Mouse (Mus musculus): ENCODE results near the gene Arhgap33. TPM values are rescaled to one million over a fixed set of nuclear protein-coding genes. Genes with fewer than 3 reads are reported as not detected.

The Arhgap33 gene
- polyA plus RNA-seq (2012) = 70.2 and 78.5 TPM in 2 replicates

- no peak for TF ChIP-seq GATA1 (IDR thresholded peaks at IDR 0.05; ENCODE audit: low read length)
These were observed at the start of gene Arhgap33 for GRCm38 (mm10) chr7:30534633-30535577. Gene Arhgap33, minus strand, starts transcription at chr7:30535060.

GRCm38 (mm10) chr7:30584339-30584738, 49.5 kb upstream of the Arhgap33 start:
- TF ChIP-seq GATA1 (IDR thresholded peaks at IDR 0.05; ENCODE audit: low read length) = no peak

GRCm38 (mm10) chr7:30581547-30581946, 46.7 kb upstream of the Arhgap33 start:
- no peak for TF ChIP-seq GATA1 (IDR thresholded peaks at IDR 0.05; ENCODE audit: low read length)

GRCm38 (mm10) chr7:30579950-30580349, 45.1 kb upstream of the Arhgap33 start:
- no peak for TF ChIP-seq GATA1 (IDR thresholded peaks at IDR 0.05; ENCODE audit: low read length)

- TF ChIP-seq GATA1 (IDR thresholded peaks at IDR 0.05; ENCODE audit: low read length) = no peak
These were observed 38.1 kb upstream of the Arhgap33 start for GRCm38 (mm10) chr7:30572969-30573368.

GRCm38 (mm10) chr7:30572389-30572788, 37.5 kb upstream of the Arhgap33 start:
- TF ChIP-seq GATA1 (IDR thresholded peaks at IDR 0.05; ENCODE audit: low read length) = no peak

- no peak for TF ChIP-seq GATA1 (IDR thresholded peaks at IDR 0.05; ENCODE audit: low read length)
These were observed 32.7 kb upstream of the Arhgap33 start for GRCm38 (mm10) chr7:30567555-30567954.

- no peak for TF ChIP-seq GATA1 (IDR thresholded peaks at IDR 0.05; ENCODE audit: low read length)
These were observed 31.2 kb upstream of the Arhgap33 start for GRCm38 (mm10) chr7:30566033-30566432.

- TF ChIP-seq GATA1 (IDR thresholded peaks at IDR 0.05; ENCODE audit: low read length) = no peak
These were observed 30.2 kb upstream of the Arhgap33 start, which contains the start of gene Igflr1 for GRCm38 (mm10) chr7:30564970-30565571. Gene Igflr1, plus strand, starts transcription at chr7:30565427.

GRCm38 (mm10) chr7:30563906-30564280, 29.0 kb upstream of the Arhgap33 start:
- TF ChIP-seq GATA1 (IDR thresholded peaks at IDR 0.05; ENCODE audit: low read length) = no peak

- TF ChIP-seq GATA1 (IDR thresholded peaks at IDR 0.05; ENCODE audit: low read length) = no peak
These were observed 28.5 kb upstream of the Arhgap33 start, which contains the start of the genes U2af1l4, Gm49396 and Psenen for GRCm38 (mm10) chr7:30563117-30563905. Gene U2af1l4, plus strand, starts transcription at chr7:30563301. Gene Gm49396, plus strand, starts transcription at chr7:30563344. Gene Psenen, minus strand, starts transcription at chr7:30563627.

- no peak for TF ChIP-seq GATA1 (IDR thresholded peaks at IDR 0.05; ENCODE audit: low read length)
These were observed 27.8 kb upstream of the Arhgap33 start for GRCm38 (mm10) chr7:30562526-30563116.

GRCm38 (mm10) chr7:30560296-30560695, 25.4 kb upstream of the Arhgap33 start:
- TF ChIP-seq GATA1 (IDR thresholded peaks at IDR 0.05; ENCODE audit: low read length) = no peak

GRCm38 (mm10) chr7:30559443-30559954, 24.6 kb upstream of the Arhgap33 start, which contains the start of gene Lin37:
Gene Lin37, minus strand, starts transcription at chr7:30559838.
- no peak for TF ChIP-seq GATA1 (IDR thresholded peaks at IDR 0.05; ENCODE audit: low read length)
